Mouse (Mus musculus) intestine, embryonic 14.5 days (tissue): Measurements from ENCODE around the gene Thsd1. TPM values are rescaled to one million over a fixed set of nuclear protein-coding genes. Genes with fewer than 3 reads are reported as not detected.
"Not testable (repeated sequence)": the region's sequence is repeated elsewhere in the genome, so short reads cannot be mapped to it uniquely, and the experiment has no call there.

Experiments used
- ATAC-seq: fragments of 200-750 bp; cut with Nextera tagmentation; replicated peaks from 2 replicates; pipeline ENCODE4 v1.8.0; 2017; ENCODE audit warnings: low read depth, moderate number of reproducible peaks, moderate TSS enrichment, moderate library complexity; ENCODE audit not compliant: low FRiP score, low TSS enrichment
- DNase-seq: peaks from one replicate; pipeline ENCODE4 v3.0.0-alpha.2; 2018; ENCODE audit warnings: low spot score
- H3K27ac ChIP-seq: fragments of 300-500 bp; sonication (generic); 2 replicates; pipeline ENCODE4 v1.5.1; 2014; ENCODE audit warnings: low read depth, mild to moderate bottlenecking, control low read depth
- H3K27me3 ChIP-seq: fragments of 300-500 bp; sonication (generic); replicated peaks from 2 replicates; pipeline ENCODE4 v1.6.1; 2014; ENCODE audit warnings: low read length, control low read depth; ENCODE audit not compliant: control insufficient read depth, insufficient read depth
- H3K36me3 ChIP-seq: fragments of 300-500 bp; sonication (generic); 2 replicates; pipeline ENCODE4 v1.6.1; 2014; ENCODE audit warnings: low read length, control low read depth; ENCODE audit not compliant: control insufficient read depth, insufficient read depth
- H3K4me1 ChIP-seq: fragments of 300-500 bp; sonication (generic); replicated peaks from 2 replicates; pipeline ENCODE4 v1.6.1; 2014; ENCODE audit warnings: low read length, control low read depth, mixed read lengths; ENCODE audit not compliant: control insufficient read depth, insufficient read depth
- H3K4me2 ChIP-seq: fragments of 300-500 bp; sonication (generic); 2 replicates; pipeline ENCODE4 v1.6.1; 2014; ENCODE audit warnings: low read length
- H3K4me3 ChIP-seq: fragments of 300-500 bp; sonication (generic); 2 replicates; pipeline ENCODE4 v1.5.1; 2014; ENCODE audit warnings: low read depth, low read length, control low read depth, mixed read lengths
- H3K9ac ChIP-seq: fragments of 300-500 bp; sonication (generic); 2 replicates; pipeline ENCODE4 v1.6.1; 2014; ENCODE audit warnings: mild to moderate bottlenecking, low read length
- H3K9me3 ChIP-seq: fragments of 300-500 bp; sonication (generic); 2 replicates; pipeline ENCODE4 v1.6.1; 2016; ENCODE audit warnings: low read length, control low read depth; ENCODE audit not compliant: control insufficient read depth
- WGBS: fragments of 180-500 bp; shearing (Covaris S2); extraction: QIAGEN DNeasy Blood & Tissue Kit; methylation state at CpG from one replicate; pipeline ENCODE4 v1.1.7; 2014; 5-methylcytosine and 5-hydroxymethylcytosine counted together
- polyA plus RNA-seq: library from polyadenylated mRNA; unstranded; fragments of >200 nt; fragmentation: Nextera tagmentation; extraction: Ambion mirVana; gene quantifications from 2 replicates; pipeline ENCODE4 v1.2.1, GENCODE M21; 2014

The Thsd1 gene
- polyA plus RNA-seq, 1 experiment from 2014 or later, result 9.1 TPM

DNA sequence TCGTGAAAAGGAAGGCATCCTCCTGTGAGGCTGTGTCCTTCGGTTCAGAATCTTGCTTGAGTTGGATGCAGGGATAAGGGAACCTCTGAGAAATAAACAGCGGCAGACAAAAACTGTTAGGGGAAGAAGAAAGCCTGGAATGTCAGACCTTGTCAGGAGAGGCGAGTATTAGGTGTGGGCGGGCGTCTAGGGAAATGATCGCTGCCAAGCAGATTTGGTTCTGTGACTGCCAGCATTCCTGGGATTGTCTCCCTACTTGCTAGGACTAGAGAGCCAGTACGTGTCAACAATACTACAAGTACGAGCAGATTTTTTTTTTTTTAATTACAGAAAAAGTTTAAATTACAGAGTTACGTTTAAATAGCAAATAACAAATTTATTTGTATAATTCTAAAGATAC is 47.5 kb downstream of the Thsd1 start:
- Histone ChIP-seq H3K4me2 (no peak overlapping the region), H3K9me3 (no peaks in the 10 kb centered on the region), H3K36me3 (no peaks in the 10 kb centered on the region), H3K9ac (no peak overlapping the region), H3K4me1 (no peaks in the 10 kb centered on the region), H3K4me3 (no peak overlapping the region), H3K27ac (no peak overlapping the region), H3K27me3 (no peaks in the 10 kb centered on the region)
- WGBS, result 65% methylated on average over 10 of the region's 10 CpGs
- DNase-seq (no peak), ATAC-seq (no peak)

DNA sequence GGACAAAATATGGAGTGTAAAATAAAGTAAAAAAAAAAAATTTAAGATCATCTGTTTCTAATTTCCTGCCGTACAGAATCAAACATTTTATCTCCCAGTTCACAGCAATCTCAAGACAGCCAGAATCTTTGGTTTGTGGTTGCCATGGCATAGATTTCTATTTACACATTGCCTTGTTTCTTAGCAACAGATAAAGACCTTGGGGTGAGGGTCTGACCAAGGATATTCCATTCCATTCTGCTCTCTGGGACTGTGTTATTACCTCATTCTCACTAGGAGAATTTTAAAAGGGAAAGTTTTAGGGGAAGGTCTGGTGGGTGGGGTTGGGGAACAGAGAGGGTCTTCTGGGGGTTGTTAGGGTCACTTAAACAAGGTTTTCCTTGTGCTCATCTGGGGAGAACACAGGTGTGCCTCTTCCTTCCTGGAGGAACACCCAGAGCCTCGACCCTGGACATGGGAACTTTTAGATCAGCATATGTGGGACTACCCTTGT is 55.9 kb downstream of the Thsd1 start, which contains the start of gene Tpte:
Tpte (plus strand) TSS at position 443 of the 493 bp plus-strand sequence.
- no peak for DNase-seq
- ATAC-seq, result no peak
- Histone ChIP-seq H3K9ac (no peak within 1 kb of the TSS), H3K4me1 (no peaks in the 10 kb centered on the region), H3K4me2 (no peak within 1 kb of the TSS), H3K27me3 (no peaks in the 10 kb centered on the region), H3K36me3 (no peaks in the 10 kb centered on the region), H3K9me3 (no peaks in the 10 kb centered on the region), H3K4me3 (no peak within 1 kb of the TSS), H3K27ac (no peak within 1 kb of the TSS)
- whole genome bisulfite sequencing, result 54% methylated on average over 2 of the region's 2 CpGs

DNA sequence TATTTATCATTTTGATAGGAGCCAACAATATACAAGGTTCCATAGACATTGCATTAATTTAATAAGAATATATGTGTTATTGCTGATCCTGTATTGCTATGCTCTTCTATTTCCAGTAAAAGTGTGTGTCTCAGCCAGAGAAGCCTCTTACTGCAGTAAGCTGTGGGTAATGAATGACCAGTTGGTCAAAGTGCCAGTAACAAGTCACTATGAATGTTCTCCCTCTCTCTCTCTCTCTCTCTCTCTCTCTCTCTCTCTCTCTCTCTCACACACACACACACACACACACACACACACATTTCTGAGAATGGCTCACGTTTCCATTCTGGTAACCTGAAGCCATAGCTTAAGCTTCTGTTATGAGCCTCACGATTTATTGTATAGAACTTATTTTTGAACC is 75.2 kb downstream of the Thsd1 start:
- no peak overlapping the region for H3K4me2 ChIP-seq
- no peaks in the 10 kb centered on the region for H3K27me3 ChIP-seq
- no peak overlapping the region for H3K9ac ChIP-seq
- ATAC-seq, result no peak
- H3K27ac ChIP-seq, result no peak overlapping the region
- no peaks in the 10 kb centered on the region for H3K4me1 ChIP-seq
- no peak for DNase-seq
- no peaks in the 10 kb centered on the region for H3K9me3 ChIP-seq
- no peaks in the 10 kb centered on the region for H3K36me3 ChIP-seq
- 56% methylated on average over 2 of the region's 2 CpGs for WGBS
- H3K4me3 ChIP-seq, result no peak overlapping the region

DNA sequence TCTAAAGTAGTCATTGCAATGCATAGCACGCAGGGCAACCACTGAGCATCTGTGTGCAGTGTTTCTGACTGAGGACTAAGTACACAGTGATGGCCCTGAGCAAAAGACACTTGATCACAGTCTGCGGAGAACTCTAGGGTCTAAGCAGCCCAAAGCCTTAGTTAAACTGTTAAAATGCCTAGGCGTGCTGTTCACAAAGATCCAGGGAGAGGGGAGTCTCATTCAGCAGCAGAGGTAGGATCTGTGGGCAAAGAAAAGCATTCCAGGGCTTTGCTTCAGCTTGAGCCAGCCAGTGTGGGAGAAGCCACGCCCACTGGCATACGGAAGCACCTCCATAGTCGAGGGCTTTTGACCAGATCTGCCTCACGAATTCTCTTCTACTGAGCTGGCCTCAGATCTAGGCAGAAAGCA is 75.8 kb downstream of the Thsd1 start:
- Histone ChIP-seq H3K4me3 (no peak overlapping the region), H3K9me3 (no peaks in the 10 kb centered on the region), H3K36me3 (no peaks in the 10 kb centered on the region), H3K27me3 (no peaks in the 10 kb centered on the region), H3K4me1 (no peaks in the 10 kb centered on the region), H3K4me2 (peak overlapping the region; percentile 38), H3K27ac (no peak overlapping the region), H3K9ac (no peak overlapping the region)
- 18% methylated on average over 7 of the region's 7 CpGs for WGBS
- peak; percentile 47; the same call in 1 of the 2 replicates for ATAC-seq
- DNase-seq, result peak; percentile 57

DNA sequence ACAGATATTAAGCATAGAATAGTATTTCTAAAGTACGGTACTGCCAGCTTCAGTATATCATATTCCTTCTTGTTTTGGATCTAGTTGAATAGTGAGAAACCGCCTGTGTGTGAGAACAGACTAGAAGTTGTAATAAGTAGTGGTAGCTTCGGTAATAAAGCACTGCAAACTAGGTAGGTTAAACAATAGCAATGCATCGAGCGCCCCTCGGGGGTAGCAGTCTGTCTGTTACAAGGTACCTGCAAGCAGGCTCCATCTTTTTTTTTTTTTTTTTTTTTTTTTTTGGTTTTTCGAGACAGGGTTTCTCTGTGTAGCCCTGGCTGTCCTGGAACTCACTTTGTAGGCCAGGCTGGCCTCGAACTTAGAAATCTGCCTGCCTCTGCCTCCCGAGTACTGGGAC is 76.9 kb downstream of the Thsd1 start:
- not testable (repeated sequence) for H3K9me3 ChIP-seq, H3K27me3 ChIP-seq, DNase-seq, H3K4me2 ChIP-seq, H3K9ac ChIP-seq, H3K27ac ChIP-seq, H3K4me3 ChIP-seq, ATAC-seq, H3K4me1 ChIP-seq, H3K36me3 ChIP-seq
- WGBS, result 87% methylated on average over 8 of the region's 9 CpGs

DNA sequence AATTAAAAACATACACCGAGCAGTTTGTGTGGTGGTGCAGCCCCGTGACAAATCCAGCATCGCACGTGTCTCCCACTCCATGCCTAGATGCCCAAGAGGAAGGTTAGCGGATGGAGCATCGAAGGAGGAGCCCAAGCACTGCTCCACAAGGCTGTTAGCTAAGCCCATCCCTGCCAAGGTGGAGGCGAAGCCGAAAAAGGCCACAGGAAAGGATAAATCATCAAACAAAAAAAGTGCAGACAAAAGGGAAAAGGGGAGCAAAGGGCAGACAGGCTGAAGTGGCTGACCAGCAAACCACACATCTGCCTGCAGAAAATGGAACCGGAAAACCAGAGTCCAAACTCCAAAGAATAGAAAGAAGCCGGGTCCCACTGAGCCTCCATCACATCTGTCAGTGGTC is 79.9 kb downstream of the Thsd1 start:
- no peaks in the 10 kb centered on the region for H3K36me3 ChIP-seq
- H3K9ac ChIP-seq, result no peak overlapping the region
- no peaks in the 10 kb centered on the region for H3K9me3 ChIP-seq
- no peak overlapping the region for H3K4me3 ChIP-seq
- no peak overlapping the region for H3K27ac ChIP-seq
- no peak overlapping the region for H3K4me2 ChIP-seq
- H3K4me1 ChIP-seq, result no peaks in the 10 kb centered on the region
- DNase-seq (no peak), ATAC-seq (no peak)
- 64% methylated on average over 10 of the region's 10 CpGs for WGBS
- H3K27me3 ChIP-seq, result no peaks in the 10 kb centered on the region

Other genes starting within 250 kb of the Thsd1 start
- 3.9 and 4.1 TPM in 2 replicates for gene Atp7b, start 167.0 kb upstream of the Thsd1 start, polyA plus RNA-seq
- 30.2 and 30.6 TPM in 2 replicates for gene Alg11, start 166.6 kb upstream of the Thsd1 start, polyA plus RNA-seq
- 0.12 and 0.24 TPM in 2 replicates for gene Nek5, start 102.3 kb upstream of the Thsd1 start, polyA plus RNA-seq
- gene Nek3, start 60.9 kb upstream of the Thsd1 start, polyA plus RNA-seq, result 4.4 and 5.6 TPM in 2 replicates
- 50.9 and 54.9 TPM in 2 replicates for gene Ckap2, start 41.5 kb upstream of the Thsd1 start, polyA plus RNA-seq
- 41.3 and 47.6 TPM in 2 replicates for gene Vps36, start 34.5 kb upstream of the Thsd1 start, polyA plus RNA-seq
- not detected in 2 replicates for gene Tpte, start 56.1 kb downstream of the Thsd1 start, polyA plus RNA-seq
- gene Slc25a15, start 171.3 kb downstream of the Thsd1 start, polyA plus RNA-seq, result 49.4 and 53.8 TPM in 2 replicates
- gene Mrps31, start 184.0 kb downstream of the Thsd1 start, polyA plus RNA-seq, result 59.8 and 62.0 TPM in 2 replicates